Comparison of ENCODE assay signal across 8 mouse cellular contexts in the genomic region with DNA sequence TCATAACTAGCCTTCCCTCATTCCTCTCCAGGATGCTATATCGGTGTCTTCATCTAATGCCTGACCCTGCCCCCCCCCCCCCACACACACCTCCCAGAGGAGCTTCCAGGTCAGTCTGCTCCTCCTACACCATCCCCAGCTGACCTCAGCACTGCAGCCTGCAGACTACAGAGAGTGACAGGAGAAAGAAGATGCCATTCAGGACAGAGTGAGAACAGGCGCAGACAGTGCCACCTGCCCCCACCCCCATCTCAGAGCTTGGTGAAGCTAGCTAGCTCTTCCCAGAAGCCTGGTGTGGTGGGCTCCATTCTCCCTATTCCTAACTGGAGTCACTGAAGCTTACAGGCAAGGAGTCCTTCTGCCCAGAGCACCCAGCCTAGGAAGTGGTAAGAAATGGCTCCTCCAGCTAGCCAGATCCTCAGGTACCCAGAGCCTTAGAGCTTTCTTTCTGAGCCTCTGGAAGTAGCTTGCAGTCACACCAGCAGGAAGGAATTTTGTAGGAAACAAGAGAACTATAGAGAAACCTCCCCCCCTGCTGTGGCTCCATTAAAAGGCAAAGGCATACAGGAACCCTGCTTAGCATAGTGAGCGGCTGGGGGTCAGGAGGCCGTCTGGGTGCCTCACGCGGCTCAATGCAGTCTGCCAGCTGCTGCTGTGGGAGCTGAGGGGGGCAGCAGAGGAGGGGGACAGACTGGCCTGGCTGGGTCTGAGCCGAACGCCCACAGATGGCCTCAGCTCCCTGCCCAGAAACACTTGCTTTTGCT. TPM values are rescaled to one million over a fixed set of nuclear protein-coding genes. Genes with fewer than 3 reads are reported as not detected.
A peak's percentile ranks its signal among the peaks of the same experiment; 100 is the strongest.
DNase-seq lines count a peak whose midpoint lies in the region; ATAC-seq and TF ChIP-seq lines count a peak whose summit lies in the region.

No protein-coding gene starts in this region.

- TF ChIP-seq POLR2A in heart, adult 2 months (IDR thresholded peaks at IDR 0.05; ENCODE audit: insufficient read depth, low read depth, low read length): no peak

- H3K27me3 ChIP-seq in heart, adult 2 months (ENCODE audit: control insufficient read depth, insufficient read depth, low read length): no peaks in the 10 kb centered on the region
- peaks cover 43% of the 10 kb centered on the region; the same call in 1 of the 2 replicates for H3K27me3 ChIP-seq in embryonic facial prominence, embryonic 10.5 days (replicated peaks; ENCODE audit: low read depth, poor library complexity, severe bottlenecking)
- no peaks in the 10 kb centered on the region for H3K27me3 ChIP-seq in hindbrain, postnatal 0 days (ENCODE audit: insufficient read depth, low read length)
- no peaks in the 10 kb centered on the region for H3K27me3 ChIP-seq in midbrain, embryonic 16.5 days (ENCODE audit: control insufficient read depth, insufficient read depth, low read depth, low read length)

- H3K9me3 ChIP-seq in embryonic facial prominence, embryonic 10.5 days: no peaks in the 10 kb centered on the region
- no peaks in the 10 kb centered on the region for H3K9me3 ChIP-seq in hindbrain, postnatal 0 days (ENCODE audit: low read length)
- H3K9me3 ChIP-seq in midbrain, embryonic 16.5 days (replicated peaks; ENCODE audit: control insufficient read depth, low read length, poor library complexity, severe bottlenecking): no peaks in the 10 kb centered on the region

- no peak for DNase-seq in heart, adult 2 months
- DNase-seq in heart, postnatal 4 days: no peak
- DNase-seq in embryonic facial prominence, embryonic 10.5 days (ENCODE audit: low spot score): peak; percentile 77
- DNase-seq in hindbrain, postnatal 0 days (ENCODE audit: low spot score): peak; percentile 78
- no peak for DNase-seq in thymus, postnatal 10 days (ENCODE audit: low spot score in 2 of 2)

- no peak overlapping the region for H3K4me3 ChIP-seq in heart, adult 2 months
- H3K4me3 ChIP-seq in embryonic facial prominence, embryonic 10.5 days: peak overlapping the region; percentile 37
- no peak overlapping the region for H3K4me3 ChIP-seq in hindbrain, postnatal 0 days (ENCODE audit: low read length)
- H3K4me3 ChIP-seq in midbrain, embryonic 16.5 days (ENCODE audit: low read depth, low read length): no peak overlapping the region

- TF ChIP-seq CTCF in heart, adult 2 months (IDR thresholded peaks at IDR 0.05): no peak
- TF ChIP-seq CTCF in hindbrain, postnatal 0 days (IDR thresholded peaks at IDR 0.05; ENCODE audit: low read depth): no peak

- H3K79me2 ChIP-seq in heart, adult 2 months (replicated peaks; ENCODE audit: control insufficient read depth, insufficient read depth, low read length): no peaks in the 10 kb centered on the region

- WGBS in heart, adult 2 months: 40% methylated on average over 8 of the region's 8 CpGs
- 6% methylated on average over 8 of the region's 8 CpGs for WGBS in embryonic facial prominence, embryonic 10.5 days
- WGBS in hindbrain, postnatal 0 days: 10% methylated on average over 8 of the region's 8 CpGs
- WGBS in midbrain, embryonic 16.5 days: 5% methylated on average over 8 of the region's 8 CpGs

- H3K4me2 ChIP-seq in hindbrain, postnatal 0 days (ENCODE audit: low read depth, low read length): no peak overlapping the region
- H3K4me2 ChIP-seq in midbrain, embryonic 16.5 days (ENCODE audit: low read length): no peak overlapping the region

- ATAC-seq in hindbrain, postnatal 0 days: peak; percentile 87
- ATAC-seq in midbrain, embryonic 16.5 days: peak; percentile 86
- ATAC-seq in activated CD4-positive, CD25-positive, alpha-beta regulatory T cell, adult 4 months: no peak
- ATAC-seq in megakaryocyte-erythroid progenitor cell, adult 5-6 weeks (replicated peaks; ENCODE audit: low FRiP score, low TSS enrichment, poor library complexity, severe bottlenecking): no peak

- no peak for TF ChIP-seq EP300 in heart, adult 2 months (IDR thresholded peaks at IDR 0.05; ENCODE audit: insufficient read depth, low read depth, low read length)

- intact Hi-C loops in heart, adult 2 months (cut with DNase I): no loop called here

- no peak overlapping the region for H3K9ac ChIP-seq in heart, adult 2 months (ENCODE audit: low read depth, low read length)
- H3K9ac ChIP-seq in hindbrain, postnatal 0 days (replicated peaks; ENCODE audit: low read length): no peak overlapping the region
- H3K9ac ChIP-seq in midbrain, embryonic 16.5 days (ENCODE audit: low read depth, low read length): no peak overlapping the region

- peaks cover 11% of the 10 kb centered on the region for H3K4me1 ChIP-seq in heart, adult 2 months (ENCODE audit: control insufficient read depth, insufficient read depth, low read length)
- H3K4me1 ChIP-seq in embryonic facial prominence, embryonic 10.5 days: peaks cover 62% of the 10 kb centered on the region
- H3K4me1 ChIP-seq in hindbrain, postnatal 0 days (ENCODE audit: insufficient read depth, low read length): peaks cover 8% of the 10 kb centered on the region
- H3K4me1 ChIP-seq in midbrain, embryonic 16.5 days (ENCODE audit: control insufficient read depth, insufficient read depth, low read length): peaks cover 10% of the 10 kb centered on the region; the same call in 1 of the 2 replicates

- H3K27ac ChIP-seq in heart, adult 2 months: peak overlapping the region; percentile 33
- peak overlapping the region; percentile 79 for H3K27ac ChIP-seq in embryonic facial prominence, embryonic 10.5 days (replicated peaks)
- H3K27ac ChIP-seq in hindbrain, postnatal 0 days: peak overlapping the region; percentile 62; the same call in 1 of the 2 replicates
- peak overlapping the region; percentile 51 for H3K27ac ChIP-seq in midbrain, embryonic 16.5 days (ENCODE audit: low read length)

- H3K36me3 ChIP-seq in heart, adult 2 months (ENCODE audit: control insufficient read depth, insufficient read depth, low read length): no peaks in the 10 kb centered on the region
- H3K36me3 ChIP-seq in embryonic facial prominence, embryonic 10.5 days (replicated peaks): no peaks in the 10 kb centered on the region
- no peaks in the 10 kb centered on the region for H3K36me3 ChIP-seq in hindbrain, postnatal 0 days (ENCODE audit: insufficient read depth, low read length)
- no peaks in the 10 kb centered on the region for H3K36me3 ChIP-seq in midbrain, embryonic 16.5 days (ENCODE audit: control insufficient read depth, insufficient read depth, low read length)

RNA-seq across cellular contexts. Expression of gene Tns1, which starts 13.1 kb away (rescaled TPM):
- 100 to 1,000 TPM; 629 to 748 TPM for total RNA-seq in heart, adult 2 months (2021)
- 329 and 365 TPM in 2 replicates for polyA plus RNA-seq in heart, adult 2 months (2012; rRNA removed)
- 100 to 1,000 TPM; 463 to 468 TPM for total RNA-seq in heart, postnatal 4 days (2021)
- 27.4 and 30.4 TPM in 2 replicates for polyA plus RNA-seq in embryonic facial prominence, embryonic 10.5 days (2016; fragmentation: Nextera tagmentation; extraction: Ambion mirVana)
- total RNA-seq in hindbrain, postnatal 0 days (2014; rRNA removed): 24.1 and 28.0 TPM in 2 replicates
- polyA plus RNA-seq in hindbrain, postnatal 0 days (2015; fragmentation: Nextera tagmentation; extraction: Ambion mirVana): 10.3 and 11.7 TPM in 2 replicates
- polyA plus RNA-seq in midbrain, embryonic 16.5 days (2015; fragmentation: Nextera tagmentation; extraction: Ambion mirVana): 8.2 and 11.8 TPM in 2 replicates
- 10 to 100 TPM; 21.7 to 23.3 TPM for polyA plus RNA-seq in activated CD4-positive, CD25-positive, alpha-beta regulatory T cell, adult 4 months (2017; shearing (Covaris generic))
- total RNA-seq in megakaryocyte-erythroid progenitor cell, adult 5-6 weeks (2014; fragmentation: Nextera tagmentation): 62.1 and 69.2 TPM in 2 replicates
- total RNA-seq in megakaryocyte-erythroid progenitor cell, adult 5-6 weeks (2017): 17.3 and 25.3 TPM in 2 replicates

RNA-seq across cellular contexts. Expression of gene Rufy4, which starts 14.2 kb away (rescaled TPM):
- total RNA-seq in heart, adult 2 months (2021): 1 to 10 TPM; 1.1 to 1.2 TPM
- 0.59 and 1.0 TPM in 2 replicates for polyA plus RNA-seq in heart, adult 2 months (2012; rRNA removed)
- 1 to 10 TPM; 1.1 to 1.2 TPM for total RNA-seq in heart, postnatal 4 days (2021)
- 0.06 and 0.15 TPM in 2 replicates for polyA plus RNA-seq in embryonic facial prominence, embryonic 10.5 days (2016; fragmentation: Nextera tagmentation; extraction: Ambion mirVana)
- total RNA-seq in hindbrain, postnatal 0 days (2014; rRNA removed): not detected in 2 replicates
- polyA plus RNA-seq in hindbrain, postnatal 0 days (2015; fragmentation: Nextera tagmentation; extraction: Ambion mirVana): 0.08 and 0.10 TPM in 2 replicates
- polyA plus RNA-seq in midbrain, embryonic 16.5 days (2015; fragmentation: Nextera tagmentation; extraction: Ambion mirVana): 0.17 and 0.49 TPM in 2 replicates
- polyA plus RNA-seq in activated CD4-positive, CD25-positive, alpha-beta regulatory T cell, adult 4 months (2017; shearing (Covaris generic)): not detected
- not detected in 2 replicates for total RNA-seq in megakaryocyte-erythroid progenitor cell, adult 5-6 weeks (2014; fragmentation: Nextera tagmentation)
- total RNA-seq in megakaryocyte-erythroid progenitor cell, adult 5-6 weeks (2017): 0.70 TPM in 1 of 2 replicates, not detected in the other

RNA-seq across cellular contexts. Expression of gene Cxcr2, which starts 42.7 kb away (rescaled TPM):
- total RNA-seq in heart, adult 2 months (2021): under 1 TPM; 0.14 to 0.52 TPM
- 0.82 and 1.3 TPM in 2 replicates for polyA plus RNA-seq in heart, adult 2 months (2012; rRNA removed)
- under 1 TPM; 0.11 to 0.17 TPM for total RNA-seq in heart, postnatal 4 days (2021)
- polyA plus RNA-seq in embryonic facial prominence, embryonic 10.5 days (2016; fragmentation: Nextera tagmentation; extraction: Ambion mirVana): 0.05 and 0.22 TPM in 2 replicates
- 0.52 TPM in 1 of 2 replicates, not detected in the other for total RNA-seq in hindbrain, postnatal 0 days (2014; rRNA removed)
- polyA plus RNA-seq in hindbrain, postnatal 0 days (2015; fragmentation: Nextera tagmentation; extraction: Ambion mirVana): 0.05 and 0.18 TPM in 2 replicates
- 0.08 and 0.09 TPM in 2 replicates for polyA plus RNA-seq in midbrain, embryonic 16.5 days (2015; fragmentation: Nextera tagmentation; extraction: Ambion mirVana)
- polyA plus RNA-seq in activated CD4-positive, CD25-positive, alpha-beta regulatory T cell, adult 4 months (2017; shearing (Covaris generic)): under 1 TPM in 1 of 2 experiments, not detected in 1; 0.36 TPM
- total RNA-seq in megakaryocyte-erythroid progenitor cell, adult 5-6 weeks (2014; fragmentation: Nextera tagmentation): 1.5 TPM in 1 of 2 replicates, not detected in the other
- 0.38 and 0.57 TPM in 2 replicates for total RNA-seq in megakaryocyte-erythroid progenitor cell, adult 5-6 weeks (2017)

Comparison
In these comparisons a context has a peak if more than half of its experiments do, and no peak if none do; other contexts are left out.
1. DNase-seq: peak in embryonic facial prominence, embryonic 10.5 days (single experiment) and hindbrain, postnatal 0 days (single experiment); none in heart, adult 2 months (0 of 2), heart, postnatal 4 days (single experiment) and thymus, postnatal 10 days (0 of 2).
2. ATAC-seq: peak in hindbrain, postnatal 0 days (single experiment) and midbrain, embryonic 16.5 days (single experiment); none in activated CD4-positive, CD25-positive, alpha-beta regulatory T cell, adult 4 months (single experiment) and megakaryocyte-erythroid progenitor cell, adult 5-6 weeks (single experiment).
3. RNA of gene Tns1, which starts 13.1 kb away (polyA plus RNA-seq): 329 to 365 TPM in heart, adult 2 months; 27.4 to 30.4 TPM in embryonic facial prominence, embryonic 10.5 days, 21.7 to 23.3 TPM in activated CD4-positive, CD25-positive, alpha-beta regulatory T cell, adult 4 months, 10.3 to 11.7 TPM in hindbrain, postnatal 0 days and 8.2 to 11.8 TPM in midbrain, embryonic 16.5 days; every median in the first group is over 10 times any median in the second.
4. Peak in every context shown above with its lines, with median percentiles within 50 percentile points of each other: H3K27ac ChIP-seq.